Mouse (Mus musculus) liver, embryonic 12.5 days (tissue): Measurements from ENCODE around the gene Stag1. TPM values are rescaled to one million over a fixed set of nuclear protein-coding genes. Genes with fewer than 3 reads are reported as not detected.
A peak's percentile ranks its signal among the peaks of the same experiment; 100 is the strongest.

Experiments used
- ATAC-seq: fragments of 200-750 bp; cut with Nextera tagmentation; 2 replicates; pipeline ENCODE4 v1.8.0; 2017; ENCODE audit warnings: moderate number of reproducible peaks, mild to moderate bottlenecking, moderate library complexity
- H3K27ac ChIP-seq: fragments of 300-500 bp; sonication (generic); 2 replicates; pipeline ENCODE4 v1.5.1; 2016; ENCODE audit warnings: mild to moderate bottlenecking
- H3K27me3 ChIP-seq: fragments of 300-500 bp; sonication (generic); replicated peaks from 2 replicates; pipeline ENCODE4 v1.6.1; 2016; ENCODE audit warnings: mild to moderate bottlenecking, moderate library complexity
- H3K36me3 ChIP-seq: fragments of 300-500 bp; sonication (generic); 2 replicates; pipeline ENCODE4 v1.6.1; 2016; ENCODE audit warnings: mild to moderate bottlenecking, moderate library complexity
- H3K4me1 ChIP-seq: fragments of 300-500 bp; sonication (generic); 2 replicates; pipeline ENCODE4 v1.6.1; 2016
- H3K4me2 ChIP-seq: fragments of 300-500 bp; sonication (generic); 2 replicates; pipeline ENCODE4 v1.6.1; 2016; ENCODE audit warnings: mild to moderate bottlenecking, moderate library complexity
- H3K4me3 ChIP-seq: fragments of 300-500 bp; sonication (generic); 2 replicates; pipeline ENCODE4 v1.5.1; 2016; ENCODE audit warnings: mild to moderate bottlenecking, moderate library complexity
- H3K9ac ChIP-seq: fragments of 300-500 bp; sonication (generic); 2 replicates; pipeline ENCODE4 v1.6.1; 2016; ENCODE audit warnings: mild to moderate bottlenecking, moderate library complexity
- H3K9me3 ChIP-seq: fragments of 300-500 bp; sonication (generic); replicated peaks from 2 replicates; pipeline ENCODE4 v1.6.1; 2016; ENCODE audit warnings: mild to moderate bottlenecking, moderate library complexity
- WGBS: fragments of 180-500 bp; shearing (Covaris S2); methylation state at CpG from one replicate; pipeline ENCODE4 v1.1.7; 2016; ENCODE audit not compliant: insufficient replicate concordance; 5-methylcytosine and 5-hydroxymethylcytosine counted together
- polyA plus RNA-seq: library from polyadenylated mRNA; unstranded; fragments of >200 nt; fragmentation: Nextera tagmentation; extraction: Ambion mirVana; gene quantifications from 2 replicates; pipeline ENCODE4 v1.2.1, GENCODE M21; 2016

Gene Stag1
- polyA plus RNA-seq, 1 experiment from 2014 or later: 30.0 TPM

DNA sequence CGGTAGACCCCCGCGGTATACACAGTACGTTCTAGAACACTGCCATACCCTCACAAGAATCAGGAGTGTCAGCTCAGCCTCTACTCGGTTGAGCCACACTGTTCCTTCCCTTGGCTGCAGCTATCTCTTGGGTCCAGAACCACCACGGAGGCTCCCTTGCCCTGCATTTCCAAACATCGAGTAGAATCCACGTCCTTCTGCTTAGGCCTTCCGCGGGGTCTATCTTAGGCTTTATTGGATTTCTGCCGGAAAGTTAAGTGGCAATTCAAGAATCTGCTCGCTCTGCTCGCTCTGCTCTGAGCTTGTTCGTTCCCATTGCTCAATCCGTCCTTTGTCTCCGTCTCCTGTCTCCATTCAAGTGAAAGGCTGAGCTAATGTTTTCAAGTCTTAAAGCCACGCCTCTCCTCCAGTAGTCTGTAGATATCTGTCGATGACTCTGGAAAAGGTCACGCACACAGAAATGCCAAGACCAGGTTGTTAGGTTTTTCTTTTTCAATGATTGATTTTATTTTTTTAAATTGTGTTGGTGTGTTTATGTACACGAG, 17.3 kb upstream of the Stag1 start:
- ATAC-seq: no peak
- 65% methylated on average over 20 of the region's 20 CpGs for WGBS
- H3K4me1 ChIP-seq: peaks cover 12% of the 10 kb centered on the region; the same call in 1 of the 2 replicates
- no peaks in the 10 kb centered on the region for H3K27me3 ChIP-seq
- H3K36me3 ChIP-seq: no peaks in the 10 kb centered on the region
- no peaks in the 10 kb centered on the region for H3K9me3 ChIP-seq
- H3K4me3 ChIP-seq: no peak overlapping the region
- H3K4me2 ChIP-seq: no peak overlapping the region
- no peak overlapping the region for H3K27ac ChIP-seq
- no peak overlapping the region for H3K9ac ChIP-seq

- ATAC-seq: no peak
- no peak overlapping the region for H3K27ac ChIP-seq
These were observed 15.8 kb upstream of the Stag1 start for GRCm38 (mm10) chr9:100581543-100582492.

GRCm38 (mm10) chr9:100582883-100583575, 14.6 kb upstream of the Stag1 start:
- no peak overlapping the region for H3K4me3 ChIP-seq
- no peaks in the 10 kb centered on the region for H3K9me3 ChIP-seq
- H3K27me3 ChIP-seq: no peaks in the 10 kb centered on the region
- H3K4me1 ChIP-seq: peaks cover 12% of the 10 kb centered on the region; the same call in 1 of the 2 replicates
- 49% methylated on average over 13 of the region's 13 CpGs for WGBS
- no peak overlapping the region for H3K27ac ChIP-seq
- ATAC-seq: no peak
- H3K9ac ChIP-seq: no peak overlapping the region
- H3K4me2 ChIP-seq: no peak overlapping the region
- H3K36me3 ChIP-seq: no peaks in the 10 kb centered on the region

More at GRCm38 (mm10) chr9:100581543-100582492, 15.8 kb upstream of the Stag1 start:
- no peak overlapping the region for H3K9ac ChIP-seq
- H3K27me3 ChIP-seq: no peaks in the 10 kb centered on the region
- WGBS: 62% methylated on average over 13 of the region's 13 CpGs
- no peak overlapping the region for H3K4me3 ChIP-seq
- no peaks in the 10 kb centered on the region for H3K9me3 ChIP-seq
- peaks cover 12% of the 10 kb centered on the region; the same call in 1 of the 2 replicates for H3K4me1 ChIP-seq
- H3K36me3 ChIP-seq: no peaks in the 10 kb centered on the region
- no peak overlapping the region for H3K4me2 ChIP-seq

- H3K9ac ChIP-seq: no peak overlapping the region
- no peak overlapping the region for H3K4me3 ChIP-seq
- H3K4me2 ChIP-seq: no peak overlapping the region
- H3K36me3 ChIP-seq: no peaks in the 10 kb centered on the region
- ATAC-seq: no peak
- H3K27ac ChIP-seq: no peak overlapping the region
- peaks cover 12% of the 10 kb centered on the region; the same call in 1 of the 2 replicates for H3K4me1 ChIP-seq
- no peaks in the 10 kb centered on the region for H3K27me3 ChIP-seq
- no peaks in the 10 kb centered on the region for H3K9me3 ChIP-seq
- WGBS: 71% methylated on average over 4 of the region's 4 CpGs
These were observed 13.6 kb upstream of the Stag1 start for GRCm38 (mm10) chr9:100584031-100584430.

GRCm38 (mm10) chr9:100590462-100590861, 7.1 kb upstream of the Stag1 start:
- WGBS: 14% methylated on average over 4 of the region's 4 CpGs
- H3K27ac ChIP-seq: no peak overlapping the region
- no peaks in the 10 kb centered on the region for H3K9me3 ChIP-seq
- H3K36me3 ChIP-seq: no peaks in the 10 kb centered on the region
- H3K4me2 ChIP-seq: no peak overlapping the region
- H3K4me1 ChIP-seq: no peaks in the 10 kb centered on the region
- no peak overlapping the region for H3K4me3 ChIP-seq
- no peaks in the 10 kb centered on the region for H3K27me3 ChIP-seq
- no peak overlapping the region for H3K9ac ChIP-seq
- no peak for ATAC-seq

- WGBS: 80% methylated on average over 8 of the region's 8 CpGs
- no peak overlapping the region for H3K4me3 ChIP-seq
- no peak overlapping the region for H3K27ac ChIP-seq
- peak; percentile 57; the same call in 1 of the 2 replicates for ATAC-seq
- no peaks in the 10 kb centered on the region for H3K9me3 ChIP-seq
- no peaks in the 10 kb centered on the region for H3K27me3 ChIP-seq
- H3K4me1 ChIP-seq: no peaks in the 10 kb centered on the region
- H3K36me3 ChIP-seq: no peaks in the 10 kb centered on the region
- H3K9ac ChIP-seq: no peak overlapping the region
- no peak overlapping the region for H3K4me2 ChIP-seq
These were observed 1.3 kb upstream of the Stag1 start for GRCm38 (mm10) chr9:100596317-100596716.

DNA sequence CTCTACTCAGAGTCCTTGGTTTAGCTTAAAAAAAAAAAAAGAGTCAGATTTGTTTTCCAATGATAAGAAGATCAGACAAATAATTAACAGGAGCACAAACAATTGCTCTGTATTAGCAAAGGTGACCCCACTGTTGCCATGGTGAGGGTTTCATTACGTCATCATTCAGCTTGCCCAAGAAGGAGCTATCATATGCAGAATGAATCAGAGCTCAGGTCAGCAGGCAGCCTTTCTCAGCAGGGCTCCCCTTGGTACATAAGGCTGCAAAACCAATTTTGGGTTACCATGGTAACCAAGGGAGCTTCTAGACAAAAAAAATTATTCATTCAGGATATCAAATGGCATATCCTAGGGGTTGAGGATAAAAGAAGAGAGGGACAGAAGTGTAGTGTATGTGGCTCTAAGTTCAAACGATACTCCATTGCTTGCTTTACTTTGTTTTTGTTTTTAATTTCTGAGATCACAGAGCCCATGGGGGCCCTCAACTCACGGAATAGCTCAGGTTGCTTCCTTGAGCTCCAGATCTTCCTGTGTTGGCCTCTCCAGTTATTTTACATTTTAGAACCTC, 2.2 kb downstream of the Stag1 start:
- H3K9me3 ChIP-seq: no peaks in the 10 kb centered on the region
- no peak overlapping the region for H3K27ac ChIP-seq
- peaks cover 7% of the 10 kb centered on the region; the same call in 1 of the 2 replicates for H3K27me3 ChIP-seq
- no peak overlapping the region for H3K4me3 ChIP-seq
- H3K4me1 ChIP-seq: no peaks in the 10 kb centered on the region
- ATAC-seq: 0 out of 2 replicates have a peak, but pooled peaks have one; percentile 21
- no peak overlapping the region for H3K9ac ChIP-seq
- H3K4me2 ChIP-seq: no peak overlapping the region
- no peaks in the 10 kb centered on the region for H3K36me3 ChIP-seq
- 68% methylated on average over 3 of the region's 3 CpGs for WGBS

DNA sequence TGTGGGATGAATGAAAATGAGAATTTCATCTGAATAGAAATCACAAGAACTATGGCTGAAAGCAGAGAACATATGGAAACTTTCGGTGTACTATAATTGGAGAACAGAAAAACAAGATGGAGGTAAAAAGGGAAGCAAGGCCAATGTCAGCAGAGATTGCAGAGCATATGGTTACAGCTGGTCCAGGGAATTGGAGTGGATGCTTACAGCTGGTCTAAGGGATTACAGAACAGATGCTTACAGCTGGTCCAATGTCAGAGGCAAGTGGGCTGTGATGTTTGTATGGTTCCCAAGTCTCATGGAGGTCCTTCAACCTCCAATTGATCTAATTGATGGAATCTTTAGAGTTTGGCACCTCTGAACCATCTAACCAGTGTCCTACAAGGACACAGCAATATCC, 4.5 kb downstream of the Stag1 start:
- Histone ChIP-seq H3K4me2 (no peak overlapping the region), H3K4me3 (no peak overlapping the region), H3K4me1 (no peaks in the 10 kb centered on the region), H3K9ac (no peak overlapping the region), H3K36me3 (no peaks in the 10 kb centered on the region), H3K27me3 (peaks cover 7% of the 10 kb centered on the region; the same call in 1 of the 2 replicates), H3K9me3 (no peaks in the 10 kb centered on the region), H3K27ac (no peak overlapping the region)
- ATAC-seq: no peak
- WGBS: 69% methylated on average over 1 of the region's 1 CpGs

GRCm38 (mm10) chr9:100603156-100603555, 5.6 kb downstream of the Stag1 start:
- no peak overlapping the region for H3K27ac ChIP-seq
- 47% methylated on average over 5 of the region's 5 CpGs for WGBS
- ATAC-seq: no peak
- H3K9ac ChIP-seq: no peak overlapping the region
- H3K9me3 ChIP-seq: no peaks in the 10 kb centered on the region
- H3K27me3 ChIP-seq: peaks cover 7% of the 10 kb centered on the region; the same call in 1 of the 2 replicates
- no peaks in the 10 kb centered on the region for H3K36me3 ChIP-seq
- no peak overlapping the region for H3K4me3 ChIP-seq
- H3K4me1 ChIP-seq: no peaks in the 10 kb centered on the region
- H3K4me2 ChIP-seq: no peak overlapping the region

DNA sequence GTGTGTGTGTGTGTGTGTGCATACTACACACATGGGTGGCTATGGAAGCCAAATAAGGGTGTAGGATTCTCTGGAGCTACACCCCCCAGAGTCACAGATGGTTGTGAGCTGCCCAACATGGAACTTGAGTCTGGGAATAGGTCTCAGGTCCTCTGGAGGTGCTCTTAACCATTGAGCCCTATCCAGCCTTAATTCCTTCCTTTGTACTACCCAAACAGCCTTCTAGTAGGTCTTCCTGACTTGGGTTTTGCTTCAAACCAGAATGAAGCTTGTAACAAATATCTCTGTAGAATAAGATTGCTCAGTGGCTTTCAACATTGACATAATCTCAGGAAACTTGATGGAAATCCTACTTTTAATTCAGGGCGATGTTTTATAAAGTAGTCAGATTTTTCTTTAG, 7.9 kb downstream of the Stag1 start:
- H3K27me3 ChIP-seq: peaks cover 7% of the 10 kb centered on the region; the same call in 1 of the 2 replicates
- H3K9me3 ChIP-seq: no peaks in the 10 kb centered on the region
- no peak for ATAC-seq
- H3K4me1 ChIP-seq: no peaks in the 10 kb centered on the region
- H3K4me2 ChIP-seq: no peak overlapping the region
- no peak overlapping the region for H3K9ac ChIP-seq
- no peaks in the 10 kb centered on the region for H3K36me3 ChIP-seq
- H3K4me3 ChIP-seq: no peak overlapping the region
- no peak overlapping the region for H3K27ac ChIP-seq
- 74% methylated on average over 1 of the region's 1 CpGs for WGBS

GRCm38 (mm10) chr9:100605985-100606554, 8.5 kb downstream of the Stag1 start:
- H3K9me3 ChIP-seq: no peaks in the 10 kb centered on the region
- no peak overlapping the region for H3K4me3 ChIP-seq
- H3K27me3 ChIP-seq: peaks cover 7% of the 10 kb centered on the region; the same call in 1 of the 2 replicates
- no peak overlapping the region for H3K4me2 ChIP-seq
- no peak for ATAC-seq
- H3K4me1 ChIP-seq: no peaks in the 10 kb centered on the region
- WGBS: 54% methylated on average over 7 of the region's 7 CpGs
- H3K36me3 ChIP-seq: no peaks in the 10 kb centered on the region
- no peak overlapping the region for H3K9ac ChIP-seq
- H3K27ac ChIP-seq: no peak overlapping the region
